Mouse (Mus musculus) gastrocnemius, postnatal 14 days (tissue): Measurements from ENCODE around the gene Cacna1a. TPM values are rescaled to one million over a fixed set of nuclear protein-coding genes. Genes with fewer than 3 reads are reported as not detected.

Source experiments
- DNase-seq: peaks from one replicate; pipeline ENCODE4 v3.0.0; 2021; ENCODE audit warnings: mixed read lengths
- intact Hi-C: fragments of 180-260 bp; cut with DNase I; formaldehyde crosslinking; loops from one replicate; pipeline ENCODE4 v1.15.1; 2025; ENCODE audit warnings: low total_unique reads
- total RNA-seq, 2 experiments: library from RNA; stranded (reverse); gene quantifications; 2 replicates each; pipeline ENCODE4 v1.2.3; 2021

Gene Cacna1a
- total RNA-seq, 2 experiments from 2014 or later = 3.1 to 9.2 TPM

DNA sequence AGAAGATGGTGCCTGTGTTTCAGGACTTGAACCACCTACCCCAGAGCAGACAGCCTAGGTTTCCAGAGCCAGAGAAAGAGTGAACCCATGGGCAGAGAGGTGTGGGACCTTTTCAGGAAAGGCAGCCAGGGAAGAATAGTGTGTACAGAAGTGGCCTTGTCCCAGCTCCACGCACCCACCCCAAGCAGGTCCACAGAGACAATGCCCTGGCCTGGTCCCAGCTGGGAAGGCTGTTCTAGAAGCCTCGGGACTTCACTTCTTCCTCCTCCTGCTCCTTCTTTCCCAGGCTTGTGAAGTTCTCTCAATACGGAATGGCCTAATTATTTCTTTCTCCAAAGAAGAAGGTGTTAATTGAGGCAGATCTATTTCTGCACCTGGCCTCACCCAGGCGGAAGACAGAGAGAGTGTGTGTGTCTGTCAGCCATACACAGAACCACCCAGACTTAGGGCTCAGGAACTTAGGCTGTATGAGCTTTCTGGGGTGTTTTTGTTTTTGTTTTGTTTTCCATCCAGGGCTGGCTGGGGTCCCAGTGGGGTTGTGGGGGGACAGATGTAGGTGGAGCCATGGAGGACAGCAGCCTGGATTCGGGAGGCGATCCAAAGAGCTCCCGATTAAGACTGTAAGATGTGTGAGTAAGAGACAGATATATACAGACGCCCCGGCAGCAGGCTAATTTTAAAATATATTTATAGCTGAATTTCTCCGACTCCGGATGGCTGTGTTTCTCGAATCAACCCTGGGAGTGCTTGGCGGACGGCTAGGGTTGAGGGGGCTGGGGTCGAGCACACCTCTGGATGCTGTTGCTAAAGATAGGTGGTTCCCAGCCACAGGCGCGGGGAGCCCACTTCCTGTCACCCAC lies 131.8 kb downstream of the Cacna1a start:
- intact Hi-C loops = no loop called here
- DNase-seq = no peak

DNA sequence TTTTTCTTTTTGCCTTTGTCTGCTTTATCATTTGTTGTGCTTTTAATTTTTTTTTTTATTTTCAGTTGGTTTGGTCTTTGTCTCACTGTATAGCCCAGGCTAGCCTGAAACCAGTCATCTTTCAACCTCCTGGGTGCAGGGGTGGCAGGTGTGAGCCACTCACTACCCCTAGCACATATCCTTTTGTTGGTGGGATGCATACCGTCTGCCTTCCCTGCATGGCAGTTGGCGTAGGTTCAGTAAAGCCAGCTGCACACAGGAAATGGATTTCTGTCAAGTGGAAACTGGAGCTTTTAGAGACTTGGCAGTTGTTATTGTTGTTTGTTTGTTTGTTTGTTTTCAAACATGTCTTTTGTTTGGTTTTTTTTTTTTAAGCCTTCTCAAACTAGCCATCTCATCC lies 132.8 kb downstream of the Cacna1a start:
- DNase-seq = no peak
- intact Hi-C loops = no loop called here

DNA sequence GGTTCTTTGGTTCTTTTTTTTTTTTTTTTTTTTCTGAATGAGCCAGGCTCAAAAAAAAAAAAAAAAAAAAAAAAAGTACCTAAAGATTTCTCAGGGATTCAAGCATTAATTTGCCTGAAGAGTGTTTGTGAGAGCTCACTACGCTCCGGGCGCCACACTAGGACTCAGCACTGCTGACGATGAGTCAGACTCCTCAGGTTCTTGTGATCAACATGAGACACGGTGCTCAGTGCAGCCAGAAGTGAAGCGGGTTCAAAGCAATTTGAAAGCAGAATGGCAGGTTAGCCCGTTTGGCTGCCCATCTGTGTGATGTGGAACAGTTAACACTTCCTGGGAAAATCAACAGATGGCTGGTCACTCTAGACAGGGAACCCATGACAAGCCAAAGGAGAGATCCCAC lies 139.8 kb downstream of the Cacna1a start:
- intact Hi-C loops = no loop called here
- DNase-seq = no peak

DNA sequence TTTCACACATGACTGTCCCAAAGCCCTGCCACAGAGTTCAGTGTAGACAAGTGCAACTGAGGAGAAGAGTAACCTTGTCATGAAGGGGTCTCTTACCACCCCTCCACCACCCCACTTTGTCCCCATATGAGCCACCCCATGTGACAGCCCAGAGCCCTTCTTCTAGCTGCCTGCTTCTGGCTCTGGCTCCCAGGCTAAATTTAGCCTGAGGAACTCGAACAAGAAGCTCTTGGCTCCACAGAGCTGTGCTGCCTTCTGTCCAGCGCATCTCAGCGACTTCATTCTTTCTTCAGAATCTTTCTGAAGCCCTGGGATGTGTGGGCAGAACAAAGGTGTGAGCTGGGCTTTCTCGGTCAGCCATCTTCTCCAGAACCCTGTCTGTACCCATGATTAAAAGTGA lies 141.3 kb downstream of the Cacna1a start:
- DNase-seq = no peak
- intact Hi-C loops = no loop called here

DNA sequence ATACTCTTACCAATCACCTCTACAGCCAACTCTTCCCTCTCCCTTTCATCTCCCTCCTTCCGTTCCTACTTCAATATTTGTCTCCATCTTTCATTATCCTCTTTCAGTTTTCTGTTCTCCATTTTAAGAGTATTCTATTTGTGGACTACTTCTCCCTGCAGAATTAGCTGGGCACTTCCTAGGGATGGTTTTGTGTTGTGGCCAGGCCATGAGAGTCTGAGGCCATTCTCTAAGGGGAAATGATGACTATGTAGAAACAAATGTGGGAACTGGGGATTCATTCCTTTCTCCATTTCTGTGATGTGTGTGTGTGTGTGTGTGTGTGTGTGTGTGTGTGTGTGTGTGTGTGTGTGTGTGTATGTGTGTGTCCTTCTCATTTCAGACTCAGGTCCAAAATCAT lies 144.5 kb downstream of the Cacna1a start:
- intact Hi-C loops = no loop called here
- no peak for DNase-seq

DNA sequence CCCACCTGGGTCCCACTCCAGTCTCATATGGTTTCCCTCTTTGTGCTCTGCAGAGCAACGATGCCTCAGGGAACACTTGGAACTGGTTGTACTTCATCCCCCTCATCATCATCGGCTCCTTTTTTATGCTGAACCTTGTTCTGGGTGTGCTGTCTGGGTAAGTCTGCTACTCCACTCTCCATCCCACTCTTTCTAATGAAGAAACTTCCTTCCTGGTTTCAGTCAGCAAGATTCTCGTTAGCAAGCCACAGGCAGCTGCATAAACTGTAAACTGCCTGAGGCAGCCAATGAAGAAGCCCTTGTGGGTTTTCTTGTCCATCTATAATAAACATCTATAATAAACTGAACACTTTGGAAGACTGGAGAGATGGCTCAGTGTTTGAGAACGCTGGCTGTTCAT lies 145.1 kb downstream of the Cacna1a start:
- intact Hi-C loops = no loop called here
- DNase-seq = no peak

DNA sequence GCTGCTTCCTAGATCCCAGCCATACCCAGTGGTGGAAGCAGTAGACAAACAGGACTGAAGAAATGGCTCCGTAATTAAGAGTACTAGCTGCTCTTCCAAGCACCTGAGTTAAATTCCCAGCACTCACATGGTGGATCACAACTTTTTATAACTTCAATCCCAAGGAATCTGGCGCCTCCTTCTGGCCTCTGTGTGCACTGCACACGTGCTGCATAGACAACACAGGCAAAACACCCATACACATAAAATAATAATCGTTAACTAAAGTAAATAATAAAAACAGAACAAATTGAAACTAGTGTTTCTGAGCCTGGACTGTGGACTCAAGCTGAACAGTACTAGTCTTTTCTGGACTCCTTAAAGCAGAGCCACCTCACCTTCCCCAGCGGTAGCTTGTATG lies 148.7 kb downstream of the Cacna1a start:
- intact Hi-C loops = no loop called here

DNA sequence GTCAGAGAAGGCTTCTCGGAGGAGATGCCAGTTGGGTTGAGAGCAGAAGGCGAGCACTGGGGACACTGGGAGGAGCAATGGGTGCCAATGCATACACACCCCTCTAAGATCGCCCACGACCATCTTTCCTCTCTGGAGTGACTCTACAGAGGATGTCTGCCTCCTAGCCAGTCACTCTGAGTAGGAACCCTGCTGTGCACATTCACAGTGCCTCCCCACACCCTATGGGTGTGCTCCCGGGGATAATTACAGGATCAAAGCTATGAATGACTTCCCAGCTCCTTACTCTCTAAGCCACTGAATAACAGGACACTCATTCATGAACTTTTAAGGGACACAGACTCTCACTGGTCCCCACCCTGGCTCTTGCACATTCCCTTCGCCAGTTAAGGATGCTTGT lies 151.1 kb downstream of the Cacna1a start:
- intact Hi-C loops = no loop called here
- no peak for DNase-seq

More for the DNA sequence above, 148.7 kb downstream of the Cacna1a start:
- DNase-seq = no peak

DNA sequence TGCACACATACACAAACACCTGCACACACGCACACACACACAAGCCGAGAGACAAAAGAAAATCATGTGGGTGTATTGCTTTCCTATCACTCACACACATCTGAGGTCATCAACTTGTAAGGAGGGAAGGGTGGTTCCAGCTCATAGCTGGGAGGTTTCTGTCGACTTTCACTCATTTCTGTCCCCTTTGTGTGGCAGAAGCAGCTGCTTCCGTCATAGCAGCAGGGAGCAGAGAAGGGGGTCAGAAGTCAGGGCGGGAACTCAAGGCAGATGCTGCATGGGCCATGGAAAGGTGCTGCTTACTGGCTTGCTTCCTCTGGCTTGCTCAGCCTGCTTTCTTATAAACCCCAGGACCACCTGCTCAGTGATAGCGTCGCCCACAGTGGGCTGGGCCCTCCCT lies 154.2 kb downstream of the Cacna1a start:
- intact Hi-C loops = no loop called here
- DNase-seq = no peak

DNA sequence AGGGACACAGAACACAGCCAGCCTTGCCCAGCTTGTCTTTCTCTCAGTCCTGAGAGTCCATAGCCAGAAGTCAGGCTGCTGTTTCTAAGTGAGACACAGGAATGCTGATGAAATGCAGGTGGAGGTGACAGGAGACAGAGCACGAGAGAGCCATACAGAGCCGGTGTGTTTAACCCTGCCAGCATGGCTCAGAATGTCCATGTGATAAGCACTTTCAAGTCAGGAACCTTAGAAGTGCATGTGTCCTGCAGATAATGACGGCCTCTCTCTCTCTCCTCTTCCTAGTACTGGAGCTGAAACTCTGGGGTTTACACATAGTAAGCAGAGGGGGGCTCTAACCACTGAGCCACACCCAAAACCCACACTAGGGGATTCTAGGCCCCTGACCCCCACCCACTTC lies 157.3 kb downstream of the Cacna1a start:
- DNase-seq = no peak
- intact Hi-C loops = no loop called here

DNA sequence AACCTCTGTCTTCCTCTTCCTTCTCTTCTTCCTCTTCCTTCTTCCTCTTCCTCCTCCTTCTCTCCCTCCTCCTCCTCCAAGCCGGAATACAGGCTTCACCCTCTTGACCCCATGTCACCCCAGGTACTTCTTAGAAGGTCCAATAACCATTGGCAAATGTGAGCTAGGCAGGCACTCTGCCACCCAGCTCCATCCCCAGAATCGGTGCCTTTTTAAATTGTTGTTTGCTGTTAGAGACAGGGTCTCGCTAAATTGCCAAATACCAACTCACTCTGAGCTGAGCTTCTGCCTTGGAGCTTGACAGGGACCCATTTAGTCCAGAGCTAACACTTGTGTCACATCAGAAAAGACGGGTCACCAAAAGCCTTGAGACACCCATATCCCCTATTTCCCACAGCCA lies 164.2 kb downstream of the Cacna1a start:
- DNase-seq = no peak
- intact Hi-C loops = loop anchor here (5.0 kb wide), 1 partner anchor 190 kb away; no protein-coding TSS in a partner anchor

DNA sequence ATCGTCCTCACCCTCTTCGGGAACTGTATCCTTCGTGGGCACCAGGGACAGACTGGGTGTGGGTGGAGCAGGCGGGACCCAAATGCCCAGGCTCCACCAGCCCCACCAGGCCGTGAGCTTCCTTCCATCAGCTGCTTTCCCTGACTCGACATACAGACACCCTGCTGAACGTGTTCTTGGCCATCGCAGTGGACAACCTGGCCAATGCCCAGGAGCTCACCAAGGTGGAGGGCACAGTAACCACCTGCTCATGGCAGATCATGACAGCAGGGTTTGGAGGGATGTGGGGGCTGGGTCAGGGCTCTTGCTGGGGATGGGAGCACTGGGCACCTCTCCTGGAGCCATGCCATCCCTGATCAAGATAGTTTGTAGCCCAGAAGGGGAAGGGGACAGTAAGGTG lies 164.9 kb downstream of the Cacna1a start:
- no peak for DNase-seq
- intact Hi-C loops = loop anchor here (5.0 kb wide), 1 partner anchor 191 kb away; no protein-coding TSS in a partner anchor

DNA sequence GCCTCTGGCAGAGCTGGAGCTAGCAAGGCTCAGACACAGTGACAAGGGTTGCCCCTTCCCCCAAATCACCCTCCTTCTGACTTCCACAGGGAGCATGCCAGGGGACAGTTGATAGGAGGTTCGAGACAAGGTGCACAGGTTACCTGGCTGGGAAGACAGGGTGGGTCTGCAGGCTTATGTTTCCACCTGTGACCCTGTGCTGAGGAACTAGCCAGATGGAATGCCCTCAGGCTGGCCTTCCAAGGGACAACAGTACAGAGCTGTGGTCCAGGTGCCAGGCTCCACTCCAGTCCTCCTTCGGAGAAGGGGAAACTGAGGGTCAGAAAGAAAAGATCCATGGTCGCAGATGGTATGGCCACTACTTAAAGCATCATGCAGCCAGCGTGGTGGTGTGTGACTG lies 165.4 kb downstream of the Cacna1a start:
- DNase-seq = no peak
- intact Hi-C loops = loop anchor here (5.0 kb wide), 1 partner anchor 191 kb away; no protein-coding TSS in a partner anchor

DNA sequence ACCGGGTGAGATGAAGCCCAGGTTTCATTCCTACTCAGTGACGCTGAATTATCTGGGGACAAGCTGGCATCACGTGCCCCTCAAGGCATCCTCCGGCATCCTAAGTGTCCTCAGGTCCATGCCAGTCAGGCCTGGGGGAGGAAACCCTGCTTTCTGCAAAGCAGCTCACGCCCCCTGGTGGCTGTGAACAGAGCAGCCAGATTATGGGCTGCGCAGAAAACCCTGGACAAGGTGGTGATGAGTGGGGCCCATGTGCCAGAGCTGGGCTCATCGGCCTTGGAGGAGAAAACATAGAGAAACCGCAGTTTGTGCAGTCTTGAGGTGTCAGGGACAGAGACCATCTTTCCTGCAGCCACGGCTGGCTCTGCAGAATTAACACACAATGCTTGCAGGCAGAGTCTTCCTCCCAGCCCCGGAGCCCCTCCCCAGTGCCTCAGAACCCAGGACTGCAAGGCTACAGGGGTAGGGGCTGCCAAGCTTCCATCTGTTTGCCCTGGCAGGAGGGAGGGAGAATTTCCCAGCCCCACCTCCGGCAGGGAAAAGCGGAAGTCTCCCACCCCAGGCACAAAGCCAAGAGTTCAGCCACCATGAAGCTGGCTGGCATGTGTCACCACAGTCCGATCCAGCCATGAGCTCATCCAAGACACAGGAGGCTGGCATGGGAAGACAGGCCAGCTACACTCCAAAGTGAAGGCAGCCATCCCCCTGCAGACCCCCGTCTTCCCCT lies 166.2 kb downstream of the Cacna1a start:
- intact Hi-C loops = loop anchor here (5.0 kb wide), 1 partner anchor 192 kb away; no protein-coding TSS in a partner anchor

DNA sequence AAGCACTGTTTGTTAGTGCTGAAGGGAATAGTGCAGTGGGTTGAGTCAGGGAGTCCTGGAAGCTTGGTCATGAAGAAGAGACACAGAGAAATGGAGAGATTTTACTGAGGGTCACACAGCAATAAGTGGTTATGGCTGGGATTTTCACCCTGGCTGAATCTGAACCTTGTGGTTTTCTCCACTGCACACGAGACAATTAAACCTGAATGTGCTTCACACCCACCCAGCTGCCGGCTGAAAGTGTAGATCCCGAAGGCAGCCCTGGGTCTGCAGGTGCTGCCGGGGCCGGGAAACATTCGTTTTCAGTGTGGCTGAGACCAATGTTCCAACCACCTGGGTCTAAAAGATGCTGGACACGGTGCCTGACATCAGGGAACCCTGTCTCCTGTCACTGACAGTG lies 167.0 kb downstream of the Cacna1a start:
- intact Hi-C loops = no loop called here

More for the DNA sequence above, 166.2 kb downstream of the Cacna1a start:
- DNase-seq = peak; percentile 72

DNA sequence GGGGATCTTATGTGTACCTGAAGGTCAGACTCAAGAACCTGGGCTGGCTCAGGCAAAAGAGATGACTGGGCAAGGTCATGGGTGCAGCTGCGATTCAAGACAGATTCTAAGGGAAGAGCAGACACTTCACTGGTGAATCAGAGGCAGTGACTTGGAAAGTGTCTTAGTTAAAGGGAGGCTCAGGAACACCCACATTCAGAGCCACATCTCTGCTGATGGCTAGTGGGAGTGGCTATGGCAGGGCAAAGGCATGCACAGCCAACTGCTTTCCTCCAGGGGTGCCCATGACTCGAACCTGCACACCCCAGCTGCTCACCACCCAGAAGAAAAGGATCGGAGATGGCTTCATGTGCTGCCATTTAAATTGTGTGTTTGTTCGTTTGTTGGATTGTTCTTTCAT lies 169.7 kb downstream of the Cacna1a start:
- DNase-seq = no peak
- intact Hi-C loops = no loop called here

More for the DNA sequence above, 167.0 kb downstream of the Cacna1a start:
- DNase-seq = no peak

DNA sequence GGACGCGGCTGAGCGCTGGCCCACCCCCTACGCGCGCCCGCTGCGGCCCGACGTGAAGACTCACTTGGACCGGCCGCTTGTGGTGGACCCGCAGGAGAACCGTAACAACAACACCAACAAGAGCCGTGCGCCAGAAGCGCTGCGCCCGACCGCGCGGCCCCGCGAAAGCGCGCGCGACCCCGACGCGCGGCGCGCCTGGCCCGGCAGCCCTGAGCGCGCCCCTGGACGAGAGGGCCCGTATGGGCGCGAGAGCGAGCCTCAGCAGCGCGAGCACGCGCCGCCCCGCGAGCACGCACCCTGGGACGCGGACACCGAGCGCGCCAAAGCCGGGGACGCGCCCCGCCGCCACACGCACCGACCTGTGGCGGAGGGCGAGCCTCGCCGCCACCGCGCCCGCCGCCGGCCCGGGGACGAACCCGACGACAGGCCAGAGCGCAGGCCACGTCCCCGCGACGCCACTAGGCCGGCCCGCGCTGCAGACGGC lies 170.9 kb downstream of the Cacna1a start:
- no peak for DNase-seq

DNA sequence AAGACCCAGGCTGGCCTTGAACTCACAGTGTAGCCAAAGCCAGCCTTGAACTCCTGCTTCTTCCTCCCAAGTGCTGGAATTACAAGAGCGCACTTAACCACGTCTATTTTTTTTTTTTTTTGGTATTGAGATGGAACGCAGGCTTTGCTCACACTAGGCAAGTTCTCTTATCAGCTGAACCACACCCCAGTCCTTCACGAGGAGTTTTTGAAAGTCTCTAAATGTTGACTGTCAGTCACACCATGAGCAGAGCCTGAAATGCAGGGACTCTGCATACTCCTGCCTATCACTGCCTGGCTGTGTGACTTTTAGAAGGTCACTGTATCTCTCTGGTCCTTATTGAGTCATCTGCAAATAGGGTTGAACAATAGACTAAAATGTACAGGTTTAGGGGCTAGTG lies 173.5 kb downstream of the Cacna1a start:
- no peak for DNase-seq
- intact Hi-C loops = no loop called here

More for the DNA sequence above, 170.9 kb downstream of the Cacna1a start:
- intact Hi-C loops = no loop called here

DNA sequence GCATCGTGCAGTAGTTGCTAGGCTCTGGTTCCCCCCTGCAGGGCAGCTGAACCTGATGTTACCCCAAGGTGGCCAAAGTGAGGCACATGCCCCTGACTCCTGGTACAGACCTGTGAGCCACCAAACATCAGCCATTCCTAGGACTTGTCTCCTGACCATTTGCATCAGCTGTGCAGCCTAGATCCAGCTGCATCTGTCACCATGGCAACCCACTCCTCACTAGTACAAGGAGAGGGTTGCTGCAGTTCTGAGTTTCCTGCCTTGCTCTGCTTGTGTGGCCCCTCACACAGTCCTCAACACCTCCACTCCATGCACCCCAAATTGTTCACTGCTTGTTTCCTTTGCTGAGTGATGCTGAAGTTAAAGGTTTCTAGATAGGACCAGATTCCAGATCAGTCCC lies 175.8 kb downstream of the Cacna1a start:
- intact Hi-C loops = no loop called here

DNA sequence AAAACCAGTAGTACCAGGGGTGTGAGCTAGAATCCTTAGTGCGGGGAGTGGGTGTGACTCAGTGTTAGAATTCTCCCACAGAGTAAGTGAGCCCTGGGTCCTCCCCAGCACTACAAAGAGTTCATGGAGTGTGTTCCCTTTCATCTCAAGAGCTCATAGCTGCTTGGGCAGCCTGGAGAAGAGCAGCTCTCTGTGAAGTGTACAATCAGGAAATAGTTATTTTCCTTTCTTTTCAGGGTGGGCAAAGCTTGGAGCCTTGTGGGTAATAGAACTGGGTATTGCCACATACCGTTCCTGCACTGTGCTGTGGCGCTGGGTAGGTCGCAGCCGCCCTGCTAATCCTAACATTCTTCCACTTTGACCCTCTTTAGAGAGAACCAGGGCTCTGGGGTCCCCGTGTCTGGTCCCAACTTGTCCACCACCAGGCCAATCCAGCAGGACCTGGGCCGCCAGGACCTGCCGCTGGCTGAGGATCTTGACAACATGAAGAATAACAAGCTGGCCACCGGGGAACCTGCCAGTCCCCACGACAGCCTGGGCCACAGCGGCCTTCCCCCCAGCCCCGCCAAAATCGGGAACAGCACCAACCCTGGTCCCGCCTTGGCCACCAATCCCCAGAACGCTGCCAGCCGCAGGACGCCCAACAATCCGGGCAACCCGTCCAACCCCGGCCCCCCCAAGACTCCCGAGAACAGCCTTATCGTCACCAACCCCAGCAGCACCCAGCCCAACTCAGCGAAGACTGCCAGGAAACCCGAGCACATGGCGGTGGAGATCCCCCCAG lies 177.5 kb downstream of the Cacna1a start:
- intact Hi-C loops = no loop called here
- DNase-seq = no peak

More for the DNA sequence above, 175.8 kb downstream of the Cacna1a start:
- DNase-seq = no peak
